Mouse (Mus musculus) gastrocnemius, adult 8-10 months (tissue): ENCODE measurements around the gene Rasl11b. TPM values are rescaled to one million over a fixed set of nuclear protein-coding genes. Genes with fewer than 3 reads are reported as not detected.
A peak's percentile ranks its signal among the peaks of the same experiment; 100 is the strongest.

Source experiments
- DNase-seq, 2 experiments: peaks; one replicate each; pipeline ENCODE4 v3.0.0; 2022; ENCODE audit warnings: low spot score in 2 of 2
- total RNA-seq, 4 experiments: library from RNA; stranded (reverse); gene quantifications; 2 replicates each; pipeline ENCODE4 v1.2.4; 2022

The Rasl11b gene
- total RNA-seq: 10 to 100 TPM in 1 of 4 experiments, 1 to 10 TPM in 3; 1.4 to 10.6 (median 2.7) TPM

DNA sequence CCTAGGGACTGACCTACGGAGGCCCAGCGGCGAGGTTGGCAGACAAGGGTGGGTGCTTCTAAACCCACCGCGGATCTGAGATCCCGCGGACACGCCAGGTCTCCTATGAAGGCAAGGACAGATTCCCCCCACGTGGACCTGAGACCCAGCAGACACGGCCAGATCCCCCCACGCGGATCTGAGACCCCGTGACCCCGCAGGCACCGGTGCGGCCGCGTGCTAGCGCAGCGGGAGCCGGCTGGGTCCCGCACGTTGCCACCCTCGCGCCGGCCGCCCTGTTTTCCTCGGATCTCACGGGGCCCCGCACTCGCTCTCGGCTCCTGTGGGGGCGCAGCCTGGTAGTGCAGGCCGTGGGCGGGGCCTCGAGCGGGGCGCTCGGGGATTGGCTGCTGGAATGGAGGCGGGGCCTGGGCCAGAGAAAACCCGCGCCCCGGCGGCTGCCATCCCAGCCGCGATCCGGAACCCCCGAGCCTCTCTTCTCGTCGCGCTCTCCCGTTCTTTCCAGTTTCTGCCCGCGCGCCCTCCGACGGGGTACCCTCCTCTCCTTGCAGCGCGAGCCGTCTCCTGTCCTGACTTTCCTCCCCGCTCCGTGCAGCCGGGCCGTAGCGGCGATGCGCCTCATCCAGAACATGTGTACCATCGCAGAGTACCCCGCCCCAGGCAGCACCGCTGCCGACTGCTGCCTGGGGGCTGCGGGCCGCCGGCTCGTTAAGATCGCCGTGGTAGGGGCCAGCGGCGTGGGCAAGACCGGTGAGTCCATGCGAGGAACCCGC, at the start of gene Rasl11b:
Gene Rasl11b (plus strand): TSS at position 446 of the 773 bp plus-strand sequence.
- DNase-seq: peak; percentile 86 to 88

GRCm38 (mm10) chr5:74147631-74148030, 47.5 kb upstream of the Rasl11b start:
- no peak for DNase-seq

GRCm38 (mm10) chr5:74149975-74150374, 45.1 kb upstream of the Rasl11b start:
- no peak for DNase-seq

DNA sequence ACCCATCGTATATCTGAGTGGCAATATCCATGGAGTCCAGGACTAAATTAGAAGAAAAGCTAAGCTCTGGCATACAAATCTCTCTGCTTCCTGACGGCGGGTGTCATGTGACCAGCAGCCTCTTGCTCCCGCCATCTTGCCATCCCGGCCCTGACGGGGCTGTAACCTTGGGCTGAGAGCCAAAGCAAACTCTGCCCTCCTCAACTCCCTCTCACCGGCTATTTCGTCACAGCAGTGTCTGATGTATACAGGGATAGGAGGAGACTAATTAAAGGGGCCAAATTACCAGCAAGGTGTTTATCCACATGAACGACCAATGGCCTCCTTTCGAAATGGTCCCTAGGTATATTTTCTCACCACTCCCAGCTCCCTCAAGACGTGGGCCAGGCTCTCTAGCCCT, 43.3 kb upstream of the Rasl11b start:
- no peak for DNase-seq

- DNase-seq: no peak
Measured at GRCm38 (mm10) chr5:74155860-74156351, 39.2 kb upstream of the Rasl11b start.

- DNase-seq: no peak
Measured at GRCm38 (mm10) chr5:74158929-74159632, 36.0 kb upstream of the Rasl11b start.

- no peak for DNase-seq
Measured at GRCm38 (mm10) chr5:74159906-74160305, 35.2 kb upstream of the Rasl11b start.

GRCm38 (mm10) chr5:74160349-74160748, 34.7 kb upstream of the Rasl11b start:
- DNase-seq: no peak

- DNase-seq: no peak
Measured at GRCm38 (mm10) chr5:74161297-74161926, 33.7 kb upstream of the Rasl11b start.

GRCm38 (mm10) chr5:74162013-74162412, 33.1 kb upstream of the Rasl11b start:
- no peak for DNase-seq

DNA sequence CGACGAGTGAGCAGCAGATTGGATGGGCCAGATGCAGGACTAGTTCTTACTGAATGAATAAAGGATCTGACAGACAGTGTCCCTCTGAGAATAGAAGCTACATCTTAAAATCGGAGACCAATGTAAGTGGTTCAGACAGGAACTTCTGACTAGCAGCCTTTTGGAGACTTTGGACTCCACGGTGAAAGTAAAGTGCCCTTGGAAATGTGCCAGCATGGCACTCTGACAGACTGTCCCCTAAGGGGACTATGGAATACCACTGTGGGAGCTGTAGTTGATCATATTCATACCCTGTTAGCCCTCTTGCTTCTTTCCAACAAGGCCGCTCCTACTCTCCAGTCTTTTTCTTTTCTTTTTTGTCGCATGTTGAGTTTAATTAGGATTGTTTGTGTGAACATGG, 31.9 kb upstream of the Rasl11b start:
- DNase-seq: no peak

DNA sequence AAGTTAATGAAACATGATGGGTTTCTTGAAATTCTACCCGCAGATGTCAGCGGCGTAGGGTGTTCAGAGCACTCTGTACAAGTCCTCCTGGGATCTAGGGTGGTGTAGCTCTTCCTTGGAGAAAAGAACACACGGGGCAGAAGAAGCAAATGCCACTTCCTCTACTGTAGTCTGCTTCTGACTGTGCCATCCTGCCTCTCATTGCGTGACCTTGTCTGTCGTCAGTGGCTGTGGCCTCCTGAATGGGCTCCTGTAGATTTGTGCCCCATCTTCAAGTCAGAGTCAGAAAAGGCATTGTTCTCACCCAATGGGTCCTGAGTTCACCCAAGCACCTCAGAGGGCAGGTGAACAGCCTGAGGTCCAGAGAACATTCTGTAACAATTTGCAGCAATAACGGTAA, 30.5 kb upstream of the Rasl11b start:
- DNase-seq: no peak

DNA sequence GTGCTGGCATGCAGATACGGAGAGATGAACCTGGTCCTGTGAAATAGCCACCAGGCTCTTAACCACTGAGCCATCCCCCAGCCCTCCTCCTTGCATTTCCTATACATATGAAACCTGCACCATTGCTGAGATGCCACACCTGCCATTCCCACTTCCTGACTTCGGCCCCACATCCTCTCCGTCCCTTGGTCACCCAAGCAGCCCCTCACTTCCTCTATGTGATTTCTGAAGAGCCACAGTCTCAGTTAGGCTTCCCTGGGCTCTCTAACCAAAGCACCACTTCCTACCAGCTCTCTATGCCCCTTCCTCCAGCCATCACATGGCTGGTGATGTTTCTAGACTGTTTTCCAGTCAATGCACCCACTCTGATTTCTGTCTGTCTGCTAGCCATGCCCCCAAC, 28.4 kb upstream of the Rasl11b start:
- DNase-seq: no peak

- DNase-seq: no peak
Measured at GRCm38 (mm10) chr5:74168085-74168484, 27.0 kb upstream of the Rasl11b start.

DNA sequence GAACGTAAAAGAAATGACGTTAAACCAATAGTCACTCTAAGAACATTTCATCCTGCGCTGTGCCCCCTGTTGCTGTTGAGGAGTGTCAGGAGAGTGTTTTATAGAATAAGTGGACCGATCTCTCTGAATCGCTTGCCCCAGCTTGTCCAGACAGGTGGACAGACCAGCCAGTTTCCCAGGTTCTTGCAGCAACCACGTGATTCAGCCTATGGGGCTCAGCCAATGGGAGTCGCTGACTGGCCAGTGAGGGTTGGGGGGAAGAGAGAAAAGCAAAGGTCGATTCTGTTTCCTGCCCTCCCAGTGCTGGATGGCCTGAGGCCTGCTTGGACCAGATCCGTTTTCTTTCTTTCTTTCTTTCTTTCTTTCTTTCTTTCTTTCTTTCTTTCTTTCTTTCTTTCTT, 23.3 kb upstream of the Rasl11b start:
- no peak for DNase-seq

GRCm38 (mm10) chr5:74172208-74172607, 22.9 kb upstream of the Rasl11b start:
- no peak for DNase-seq

DNA sequence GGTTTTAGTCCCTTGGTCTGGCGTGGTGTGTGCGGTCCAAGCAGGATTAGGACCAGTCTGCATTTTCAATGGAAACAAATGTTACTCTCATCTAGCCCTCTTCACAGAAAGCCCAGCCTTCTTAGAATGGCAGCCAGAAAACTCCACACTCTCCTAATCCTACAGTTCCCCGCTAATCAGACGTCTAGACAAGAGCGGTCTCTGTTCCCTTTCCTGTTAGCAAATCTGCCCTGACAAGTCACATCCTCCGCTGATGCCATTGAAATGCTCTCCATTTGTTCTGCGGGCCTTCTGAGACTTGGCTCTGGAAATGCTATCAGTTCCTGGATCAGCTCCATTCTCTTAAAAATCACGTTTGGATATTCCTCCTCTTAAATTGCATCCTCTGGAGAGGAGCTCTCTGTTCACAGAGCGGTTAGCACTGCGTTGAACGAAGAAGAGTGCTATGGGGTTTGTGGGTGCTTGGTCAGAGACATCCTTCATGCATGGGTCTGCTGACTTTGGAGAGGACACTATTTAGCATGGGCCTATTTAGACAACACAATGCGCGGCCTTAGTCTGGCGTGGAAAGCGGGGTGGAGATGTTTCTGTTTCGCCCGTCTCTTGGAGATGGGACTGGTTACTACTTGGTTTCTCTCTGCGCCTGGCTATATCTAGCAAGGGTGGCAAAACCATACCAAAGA, 21.8 kb upstream of the Rasl11b start:
- no peak for DNase-seq

- DNase-seq: peak in 1 of 2 experiments; percentile 24
Measured at GRCm38 (mm10) chr5:74175526-74176270, 19.4 kb upstream of the Rasl11b start.

GRCm38 (mm10) chr5:74180216-74180615, 14.9 kb upstream of the Rasl11b start:
- no peak for DNase-seq

GRCm38 (mm10) chr5:74183118-74183517, 12.0 kb upstream of the Rasl11b start:
- DNase-seq: no peak

DNA sequence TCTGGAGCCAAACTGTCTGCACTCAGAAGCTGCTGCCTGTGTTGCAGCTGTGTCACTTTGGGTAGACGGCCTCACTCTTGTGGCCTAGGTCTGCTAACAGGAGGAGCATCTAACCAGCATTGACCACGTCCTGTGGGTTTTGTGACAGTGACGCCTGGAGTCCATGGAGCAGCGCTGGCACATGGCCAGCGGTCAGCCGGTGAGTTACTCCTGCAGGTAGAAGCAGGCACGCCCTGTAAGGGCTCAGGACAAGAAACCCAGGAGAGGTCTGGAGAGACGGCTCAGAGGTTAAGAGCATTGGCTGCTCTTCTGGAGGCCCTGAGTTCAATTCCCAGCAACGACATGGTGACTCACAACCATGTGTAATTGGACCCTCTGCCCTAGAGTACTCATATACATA, 10.5 kb upstream of the Rasl11b start:
- no peak for DNase-seq
